Mouse (Mus musculus): ENCODE results near the gene Mast3. TPM values are rescaled to one million over a fixed set of nuclear protein-coding genes. Genes with fewer than 3 reads are reported as not detected.

The Mast3 gene
- polyA plus RNA-seq, 1 experiment from 2014 or later: 13.9 TPM

DNA sequence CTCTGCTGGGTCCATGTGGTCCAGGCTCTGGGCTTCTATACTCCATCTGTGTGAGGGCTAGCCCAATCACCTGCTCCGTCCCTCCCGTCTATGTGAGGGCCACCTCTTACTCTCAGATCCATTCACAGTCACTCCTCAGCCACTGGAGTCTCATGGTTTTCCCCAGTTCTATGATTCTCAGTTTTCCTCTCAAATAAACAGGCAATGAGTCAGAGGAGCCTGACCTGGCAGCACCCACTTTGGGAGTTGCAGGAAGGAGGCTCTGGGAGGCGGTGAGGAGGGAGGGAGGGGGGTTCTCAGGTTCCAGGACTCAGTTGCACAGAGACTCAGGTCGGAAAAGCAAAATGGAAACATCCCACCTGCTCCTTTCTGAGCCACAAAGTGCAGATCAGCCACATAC, 8.0 kb upstream of the Mast3 start:
- H3K9me3 ChIP-seq: no peaks in the 10 kb centered on the region
- no peak for ATAC-seq (ENCODE audit: insufficient number of reproducible peaks, insufficient read depth, low FRiP score, low TSS enrichment)
- H3K27me3 ChIP-seq: peaks cover 32% of the 10 kb centered on the region

DNA sequence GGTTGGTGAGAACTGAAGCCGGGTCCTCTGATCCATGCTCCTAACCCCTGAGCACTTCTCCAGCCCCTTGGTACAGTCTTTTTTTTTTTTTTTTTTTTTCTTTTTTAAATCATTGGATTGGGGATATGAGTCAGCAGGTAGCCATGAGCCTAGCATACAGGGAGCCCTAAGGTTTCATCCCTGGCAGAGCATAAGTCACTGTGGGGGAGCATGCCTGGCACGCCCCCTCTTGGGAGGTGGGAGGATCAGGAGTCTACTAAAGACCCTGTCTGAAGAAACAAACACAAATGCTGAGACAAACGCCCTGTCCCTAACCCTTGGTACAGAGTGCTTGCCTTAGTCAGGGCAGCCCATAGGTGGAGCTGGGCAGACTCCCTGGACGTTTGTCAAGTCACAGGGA, 7.2 kb upstream of the Mast3 start:
- WGBS: 39% methylated on average over 4 of the region's 4 CpGs
- Histone ChIP-seq H3K9ac (no peak overlapping the region), H3K4me2 (replicated peaks) (no peak overlapping the region), H3K9me3 (no peaks in the 10 kb centered on the region), H3K27ac (no peak overlapping the region), H3K36me3 (no peaks in the 10 kb centered on the region), H3K4me3 (no peak overlapping the region), H3K27me3 (peaks cover 26% of the 10 kb centered on the region), H3K4me1 (peaks cover 6% of the 10 kb centered on the region; the same call in 1 of the 2 replicates)
- no peak for ATAC-seq (ENCODE audit: insufficient number of reproducible peaks, insufficient read depth, low FRiP score, low TSS enrichment)

More for the DNA sequence above, 8.0 kb upstream of the Mast3 start:
- Histone ChIP-seq H3K9ac (0 out of 2 replicates have a peak overlapping the region, but pooled peaks have one; percentile 24), H3K4me3 (no peak overlapping the region), H3K4me1 (peaks cover 6% of the 10 kb centered on the region; the same call in 1 of the 2 replicates), H3K27ac (no peak overlapping the region), H3K4me2 (replicated peaks) (no peak overlapping the region), H3K36me3 (no peaks in the 10 kb centered on the region)
- WGBS: 55% methylated on average over 4 of the region's 4 CpGs

DNA sequence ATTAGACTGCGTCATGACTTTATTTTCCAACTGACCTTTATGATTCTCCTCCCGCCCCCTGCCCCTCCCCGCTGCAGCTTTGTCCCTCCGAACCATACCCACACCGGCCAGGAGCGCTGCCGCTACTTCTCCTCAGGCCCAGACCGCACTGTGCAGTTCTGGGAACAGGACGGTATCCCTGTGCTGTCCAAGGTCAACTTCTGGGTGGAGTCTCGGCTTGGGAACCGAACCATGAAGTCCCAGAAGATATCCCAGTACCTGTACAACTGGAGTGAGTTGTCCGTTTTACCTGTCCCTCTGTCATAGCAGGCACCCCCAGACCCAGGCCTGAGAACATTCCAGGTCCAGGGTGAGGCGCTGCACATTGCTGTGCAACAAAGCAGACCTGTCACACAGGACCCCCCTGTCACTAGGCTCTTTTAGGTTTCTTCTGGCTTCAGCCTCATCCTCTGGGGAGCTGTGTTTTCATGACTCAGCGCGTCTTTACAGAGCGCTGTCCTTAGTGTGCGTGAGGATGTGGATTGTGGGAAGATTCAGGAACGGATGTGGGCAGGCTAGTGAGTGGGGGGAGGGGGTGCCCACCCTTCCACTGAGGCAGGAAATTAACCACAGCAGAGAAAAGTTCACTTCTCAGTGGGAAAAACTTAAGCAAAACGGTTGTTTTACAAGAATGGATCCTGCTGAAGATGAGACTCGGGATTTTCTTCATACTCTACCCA, 6.3 kb upstream of the Mast3 start:
- H3K27ac ChIP-seq: no peak overlapping the region
- no peak overlapping the region for H3K4me3 ChIP-seq
- H3K27me3 ChIP-seq: peaks cover 20% of the 10 kb centered on the region
- WGBS: 68% methylated on average over 20 of the region's 20 CpGs
- H3K4me2 ChIP-seq (replicated peaks): no peak overlapping the region
- H3K9ac ChIP-seq: no peak overlapping the region
- no peaks in the 10 kb centered on the region for H3K9me3 ChIP-seq
- ATAC-seq (ENCODE audit: insufficient number of reproducible peaks, insufficient read depth, low FRiP score, low TSS enrichment): no peak
- H3K4me1 ChIP-seq: no peaks in the 10 kb centered on the region
- H3K36me3 ChIP-seq: no peaks in the 10 kb centered on the region

DNA sequence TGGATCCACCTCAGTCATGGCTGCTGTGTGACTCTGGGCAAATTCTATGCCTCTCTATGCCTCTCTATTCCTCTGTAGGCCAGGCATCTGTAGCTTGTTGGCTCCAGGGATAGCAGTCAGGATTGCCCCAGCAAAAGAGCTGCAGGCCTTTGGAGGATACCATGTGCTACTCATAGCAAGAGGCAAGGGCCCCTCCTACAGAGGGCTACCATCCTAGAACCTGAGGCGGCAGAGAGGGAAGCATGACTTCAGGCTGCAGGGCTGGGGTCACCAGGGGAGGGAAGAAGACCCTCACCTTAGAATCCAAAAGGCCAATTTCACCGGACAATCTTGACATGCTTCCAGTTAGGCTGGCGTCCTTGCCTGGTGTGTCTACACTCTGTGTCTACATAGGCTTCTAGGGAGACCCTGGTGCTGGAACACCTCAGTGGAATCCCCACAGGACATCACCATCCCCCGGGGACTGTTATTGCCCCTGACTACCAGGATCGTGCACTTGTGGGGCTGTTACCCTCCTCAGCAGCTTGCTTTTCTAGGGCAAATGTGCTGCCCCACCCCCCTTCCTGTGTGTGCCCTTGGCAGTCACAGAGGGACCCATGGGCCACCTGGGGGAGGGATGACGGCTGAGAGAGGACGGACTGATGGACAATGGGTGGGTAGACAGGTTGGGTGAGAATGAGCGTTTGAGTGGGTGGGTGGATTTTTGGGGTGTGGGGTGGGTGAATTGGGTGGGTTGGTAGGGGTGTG, 4.3 kb upstream of the Mast3 start:
- Histone ChIP-seq H3K4me2 (replicated peaks) (no peak overlapping the region), H3K4me3 (no peak overlapping the region), H3K36me3 (no peaks in the 10 kb centered on the region), H3K27ac (no peak overlapping the region), H3K27me3 (peaks cover 14% of the 10 kb centered on the region), H3K4me1 (peaks cover 5% of the 10 kb centered on the region), H3K9ac (peak overlapping the region; percentile 15; the same call in 1 of the 2 replicates), H3K9me3 (no peaks in the 10 kb centered on the region)
- 77% methylated on average over 8 of the region's 8 CpGs for WGBS
- ATAC-seq (ENCODE audit: insufficient number of reproducible peaks, insufficient read depth, low FRiP score, low TSS enrichment): no peak

DNA sequence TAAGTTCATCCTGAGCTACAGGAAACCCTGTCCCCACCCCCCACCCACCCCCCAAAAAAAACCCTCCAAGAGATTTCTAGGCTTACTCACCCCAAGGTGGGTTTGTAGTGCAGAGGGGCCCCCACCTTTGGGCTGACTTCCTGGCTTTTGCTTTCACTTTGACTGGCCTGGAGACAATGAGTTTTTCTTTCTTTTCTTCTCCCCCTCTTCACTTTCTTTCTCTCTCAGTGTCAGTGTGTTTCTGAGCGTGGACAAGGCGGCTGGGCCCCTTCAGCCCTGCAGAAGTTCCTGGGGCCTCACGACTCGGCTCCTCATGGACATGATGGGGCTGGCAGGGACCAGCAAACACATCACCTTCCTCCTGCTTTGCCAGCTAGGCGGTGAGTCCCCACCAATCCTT, 3.4 kb upstream of the Mast3 start, which contains the start of gene Il12rb1:
Gene Il12rb1, plus strand, starts transcription at position 211 of the 400 bp plus-strand sequence.
- H3K9ac ChIP-seq: peak within 1 kb of the TSS; percentile 15; the same call in 1 of the 2 replicates
- H3K27ac ChIP-seq: no peak within 1 kb of the TSS
- no peaks in the 10 kb centered on the region for H3K36me3 ChIP-seq
- WGBS: 64% methylated on average over 5 of the region's 5 CpGs
- no peaks in the 10 kb centered on the region for H3K9me3 ChIP-seq
- no peak within 1 kb of the TSS for H3K4me3 ChIP-seq
- no peak for ATAC-seq (ENCODE audit: insufficient number of reproducible peaks, insufficient read depth, low FRiP score, low TSS enrichment)
- H3K27me3 ChIP-seq: peaks cover 19% of the 10 kb centered on the region
- peaks cover 12% of the 10 kb centered on the region for H3K4me1 ChIP-seq
- no peak within 1 kb of the TSS for H3K4me2 ChIP-seq (replicated peaks)

DNA sequence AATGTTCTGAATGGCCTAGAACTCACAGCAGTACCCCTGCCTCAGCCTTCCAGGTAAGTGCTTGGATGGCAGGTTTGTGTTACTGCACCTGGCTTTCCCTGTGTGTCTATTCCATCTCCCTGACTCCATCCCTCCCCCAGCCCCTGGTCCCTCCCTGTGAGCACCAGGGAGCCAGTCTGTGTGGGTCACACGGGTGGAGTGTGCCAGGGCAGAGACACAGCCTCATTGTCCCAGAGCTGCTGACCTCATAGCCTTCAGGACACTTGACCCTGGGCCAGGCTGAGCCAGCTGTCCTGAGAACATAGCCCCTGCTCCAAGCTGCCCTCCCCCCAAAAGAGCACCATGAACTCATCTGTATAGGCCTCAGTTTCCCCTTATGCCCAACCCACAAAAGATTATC, 2.5 kb upstream of the Mast3 start:
- Histone ChIP-seq H3K9ac (no peak overlapping the region), H3K4me3 (no peak overlapping the region), H3K9me3 (no peaks in the 10 kb centered on the region), H3K4me2 (replicated peaks) (no peak overlapping the region), H3K36me3 (no peaks in the 10 kb centered on the region), H3K4me1 (peaks cover 12% of the 10 kb centered on the region), H3K27me3 (peaks cover 29% of the 10 kb centered on the region), H3K27ac (no peak overlapping the region)
- no peak for ATAC-seq (ENCODE audit: insufficient number of reproducible peaks, insufficient read depth, low FRiP score, low TSS enrichment)
- 38% methylated on average over 1 of the region's 1 CpGs for WGBS

DNA sequence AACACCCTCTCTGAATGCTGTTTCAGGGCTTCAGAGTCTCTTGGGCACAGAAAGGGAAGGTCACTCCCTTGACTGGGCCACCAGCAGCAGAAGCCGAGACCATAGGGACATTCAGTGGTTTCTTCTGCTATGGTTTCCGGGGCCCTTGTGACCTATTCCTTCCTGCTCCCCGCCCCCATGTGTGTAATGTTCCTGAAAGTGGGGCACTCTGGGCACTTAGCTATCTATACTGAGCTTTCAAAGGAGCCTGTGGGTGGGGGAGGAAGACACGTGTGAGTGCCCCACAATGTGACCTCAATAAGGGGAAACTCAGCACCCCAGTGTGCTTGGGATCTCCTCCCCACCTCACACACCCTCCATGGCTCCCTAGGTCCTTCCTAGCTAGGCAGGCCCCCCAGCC, 1.7 kb upstream of the Mast3 start:
- WGBS: 72% methylated on average over 4 of the region's 4 CpGs
- Histone ChIP-seq H3K9ac (no peak overlapping the region), H3K27ac (no peak overlapping the region), H3K4me3 (no peak overlapping the region), H3K4me1 (peaks cover 12% of the 10 kb centered on the region), H3K36me3 (no peaks in the 10 kb centered on the region), H3K27me3 (peaks cover 36% of the 10 kb centered on the region), H3K4me2 (replicated peaks) (no peak overlapping the region), H3K9me3 (no peaks in the 10 kb centered on the region)
- no peak for ATAC-seq (ENCODE audit: insufficient number of reproducible peaks, insufficient read depth, low FRiP score, low TSS enrichment)

DNA sequence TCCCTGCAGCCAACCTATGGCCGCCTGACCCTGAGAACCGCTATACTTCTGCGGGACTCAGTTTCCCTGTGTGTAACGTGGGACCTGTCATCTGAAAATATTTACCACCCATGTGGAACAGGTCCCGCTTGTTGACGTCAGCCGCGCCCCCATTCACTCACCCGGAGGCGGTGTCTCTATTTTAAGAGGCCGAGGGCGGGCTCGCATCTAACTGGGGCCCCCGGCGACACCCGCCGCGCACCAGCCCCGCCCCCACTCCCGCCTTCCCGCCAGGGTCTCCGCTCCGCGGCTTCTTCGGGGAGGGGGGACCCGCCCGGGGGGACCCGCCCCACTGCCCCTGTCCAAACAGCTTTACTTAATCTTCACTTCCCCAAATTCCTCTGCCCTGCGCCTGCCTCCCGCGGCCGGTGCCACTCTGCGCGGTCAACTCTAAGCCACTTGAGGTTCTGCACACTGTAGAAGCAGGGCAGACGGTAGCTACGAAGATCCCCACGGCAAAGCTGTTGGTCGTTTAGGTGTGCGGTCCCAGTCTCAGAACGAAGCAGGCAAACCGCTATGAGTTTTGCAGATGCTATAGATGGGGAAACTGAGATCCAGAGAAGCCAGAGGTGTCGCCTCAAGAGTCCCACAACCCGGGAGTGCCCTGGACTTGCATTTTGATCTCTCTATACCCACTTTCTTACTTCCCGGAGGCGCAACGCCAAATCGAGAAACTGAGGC, 933 bp downstream of the Mast3 start:
- Histone ChIP-seq H3K4me1 (peaks cover 12% of the 10 kb centered on the region), H3K36me3 (no peaks in the 10 kb centered on the region), H3K9ac (peak overlapping the region; percentile 47; the same call in 1 of the 2 replicates), H3K27ac (no peak overlapping the region), H3K4me2 (replicated peaks) (peak overlapping the region; percentile 81), H3K9me3 (no peaks in the 10 kb centered on the region), H3K4me3 (peak overlapping the region; percentile 44), H3K27me3 (peaks cover 61% of the 10 kb centered on the region)
- ATAC-seq (ENCODE audit: insufficient number of reproducible peaks, insufficient read depth, low FRiP score, low TSS enrichment): no peak
- WGBS: 2% methylated on average over 47 of the region's 47 CpGs

DNA sequence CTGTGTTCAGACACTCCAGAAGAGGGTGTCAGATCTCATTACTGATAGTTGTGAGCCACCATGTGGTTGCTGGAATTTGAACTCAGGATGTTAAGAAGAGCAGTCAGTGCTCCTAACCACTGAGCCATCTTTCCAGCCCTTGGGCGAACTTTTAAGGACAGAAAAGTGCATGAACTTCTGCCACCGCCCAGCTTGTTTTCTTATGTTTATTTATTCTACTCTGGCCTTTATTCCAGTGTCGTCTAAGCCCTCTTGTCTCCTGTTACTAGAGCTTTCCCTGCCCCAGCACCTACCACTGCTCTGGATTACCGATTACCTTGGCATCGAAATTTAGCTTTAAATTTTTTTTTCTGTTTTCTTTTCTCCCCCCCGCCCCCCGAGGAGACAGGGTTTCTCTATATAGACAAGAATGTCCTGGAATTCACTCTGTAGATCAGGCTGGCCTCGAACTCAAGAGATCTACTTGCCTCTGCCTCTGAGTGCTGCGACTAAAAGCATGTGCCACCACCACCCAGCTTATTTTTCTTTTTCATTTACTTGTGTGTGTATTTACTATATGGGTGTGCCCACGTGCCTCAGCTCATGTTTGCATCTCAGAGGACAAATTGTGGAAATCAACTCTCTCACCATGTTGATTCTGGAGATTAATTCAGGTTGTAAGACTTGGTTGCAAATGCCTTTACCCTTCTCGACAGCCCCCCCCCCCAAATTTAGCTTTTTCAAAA, 1.9 kb downstream of the Mast3 start:
- no peaks in the 10 kb centered on the region for H3K36me3 ChIP-seq
- H3K27ac ChIP-seq: no peak overlapping the region
- H3K9ac ChIP-seq: no peak overlapping the region
- peaks cover 70% of the 10 kb centered on the region for H3K27me3 ChIP-seq
- 57% methylated on average over 11 of the region's 11 CpGs for WGBS
- H3K4me3 ChIP-seq: no peak overlapping the region
- peaks cover 12% of the 10 kb centered on the region for H3K4me1 ChIP-seq
- ATAC-seq (ENCODE audit: insufficient number of reproducible peaks, insufficient read depth, low FRiP score, low TSS enrichment): no peak
- H3K4me2 ChIP-seq (replicated peaks): no peak overlapping the region
- H3K9me3 ChIP-seq: no peaks in the 10 kb centered on the region

DNA sequence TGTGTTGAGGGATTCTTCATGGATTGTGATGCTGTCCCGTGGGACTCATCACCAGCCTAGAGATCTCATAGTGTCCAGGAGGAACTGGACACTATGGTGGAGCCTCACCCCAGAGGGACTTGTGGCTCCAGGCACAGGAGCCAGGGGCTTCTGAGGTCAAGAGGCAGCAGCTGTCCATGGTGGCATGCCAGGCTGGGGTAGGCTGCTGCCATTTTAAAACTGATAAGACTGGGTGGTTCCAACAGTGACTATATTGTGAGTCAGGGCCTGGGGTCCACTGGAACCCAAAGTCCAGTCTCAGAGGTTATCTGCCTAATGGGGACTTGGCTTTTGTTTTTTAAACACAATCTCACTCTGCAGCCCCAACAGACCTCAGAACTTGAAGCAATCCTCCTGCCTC, 3.0 kb downstream of the Mast3 start:
- H3K36me3 ChIP-seq: no peaks in the 10 kb centered on the region
- H3K4me3 ChIP-seq: no peak overlapping the region
- H3K4me2 ChIP-seq (replicated peaks): no peak overlapping the region
- ATAC-seq (ENCODE audit: insufficient number of reproducible peaks, insufficient read depth, low FRiP score, low TSS enrichment): no peak
- H3K27me3 ChIP-seq: peaks cover 73% of the 10 kb centered on the region
- H3K27ac ChIP-seq: no peak overlapping the region
- WGBS: 79% methylated on average over 1 of the region's 1 CpGs
- H3K9ac ChIP-seq: no peak overlapping the region
- no peaks in the 10 kb centered on the region for H3K9me3 ChIP-seq
- peaks cover 15% of the 10 kb centered on the region for H3K4me1 ChIP-seq

DNA sequence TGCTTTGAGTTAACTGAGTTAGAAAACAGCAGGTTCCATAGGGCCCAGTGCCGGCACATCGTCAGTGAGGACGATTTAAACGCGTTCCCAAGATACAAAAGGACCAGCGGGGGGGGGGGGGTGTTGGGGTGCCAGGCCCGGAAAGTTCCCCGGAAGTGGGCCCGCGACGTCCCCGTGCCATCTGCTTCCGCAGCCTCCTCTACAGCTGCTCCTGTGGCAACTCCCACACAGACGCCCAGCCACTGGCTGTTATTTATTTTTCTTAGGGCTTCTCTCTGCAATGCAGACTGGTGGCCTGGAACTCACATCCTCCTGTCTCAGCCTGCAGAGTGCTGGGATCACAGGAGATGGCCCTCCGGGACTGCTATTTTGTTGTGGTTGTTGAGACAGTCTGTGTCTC, 3.7 kb downstream of the Mast3 start:
- 42% methylated on average over 15 of the region's 15 CpGs for WGBS

More for the DNA sequence above, 3.7 kb downstream of the Mast3 start:
- H3K9ac ChIP-seq: no peak overlapping the region
- H3K4me1 ChIP-seq: peaks cover 19% of the 10 kb centered on the region
- no peak overlapping the region for H3K27ac ChIP-seq
- H3K27me3 ChIP-seq: peaks cover 71% of the 10 kb centered on the region
- no peaks in the 10 kb centered on the region for H3K36me3 ChIP-seq
- H3K4me3 ChIP-seq: no peak overlapping the region
- no peak for ATAC-seq (ENCODE audit: insufficient number of reproducible peaks, insufficient read depth, low FRiP score, low TSS enrichment)
- no peak overlapping the region for H3K4me2 ChIP-seq (replicated peaks)
- H3K9me3 ChIP-seq: no peaks in the 10 kb centered on the region

Measured in embryonic facial prominence, embryonic 12.5 days (tissue).